Mouse (Mus musculus): ENCODE measurements at regions not wholly inside any gene's neighbourhood (a gene's known extent, or its start where the extent isn't known, plus 50 kb on each side); places are given as distances from the start of the nearest gene placed in this dataset.
"Not testable (repeated sequence)": the region's sequence is repeated elsewhere in the genome, so short reads cannot be mapped to it uniquely, and the experiment has no call there.

DNA sequence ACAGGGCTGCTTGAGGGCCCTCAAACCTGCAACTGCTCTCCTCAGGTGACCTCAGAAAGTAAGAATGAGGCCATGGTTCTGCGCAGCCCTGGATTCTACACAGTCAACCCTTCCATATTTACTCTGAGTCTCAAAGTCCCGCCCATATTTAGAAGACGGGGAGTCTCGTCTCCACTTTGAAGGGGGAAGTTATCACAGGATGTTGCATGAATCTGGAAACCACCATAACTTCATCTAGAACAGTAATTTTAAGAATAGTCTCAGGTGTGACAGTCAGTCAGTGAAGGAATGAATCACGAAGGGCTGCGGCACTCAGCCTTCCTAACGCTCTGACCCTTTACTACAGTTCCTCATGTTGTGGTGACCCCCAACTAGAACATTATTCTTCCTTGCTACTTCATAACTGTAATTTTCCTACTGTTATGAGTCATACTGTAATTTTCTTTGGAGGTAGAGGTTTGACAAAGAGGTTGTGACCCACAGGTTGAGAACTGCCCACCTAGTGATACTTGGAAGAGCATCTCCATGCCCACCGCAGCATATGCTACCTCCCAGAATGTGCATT is 122.9 kb upstream of the Rybp start:
- no peak overlapping the region for H3K4me2 ChIP-seq (replicated peaks; ENCODE audit: low read depth)
- TF ChIP-seq CTCF (IDR thresholded peaks at IDR 0.05; ENCODE audit: low read depth), result no peak
- H3K27ac ChIP-seq (ENCODE audit: low read depth, low read length), result no peak overlapping the region
- H3K4me1 ChIP-seq (replicated peaks; ENCODE audit: control insufficient read depth, insufficient read depth, low read length), result no peaks in the 10 kb centered on the region
- no peaks in the 10 kb centered on the region for H3K9me3 ChIP-seq (ENCODE audit: control insufficient read depth)
- H3K4me3 ChIP-seq (ENCODE audit: low read depth, low read length), result no peak overlapping the region
- no peaks in the 10 kb centered on the region for H3K27me3 ChIP-seq (replicated peaks; ENCODE audit: control insufficient read depth, insufficient read depth, low read length)
- ATAC-seq, result no peak
- WGBS, result 93% methylated on average over 8 of the region's 8 CpGs
- no peak overlapping the region for H3K9ac ChIP-seq (ENCODE audit: low read depth, low read length)
- no peaks in the 10 kb centered on the region for H3K36me3 ChIP-seq (ENCODE audit: control insufficient read depth, insufficient read depth)

DNA sequence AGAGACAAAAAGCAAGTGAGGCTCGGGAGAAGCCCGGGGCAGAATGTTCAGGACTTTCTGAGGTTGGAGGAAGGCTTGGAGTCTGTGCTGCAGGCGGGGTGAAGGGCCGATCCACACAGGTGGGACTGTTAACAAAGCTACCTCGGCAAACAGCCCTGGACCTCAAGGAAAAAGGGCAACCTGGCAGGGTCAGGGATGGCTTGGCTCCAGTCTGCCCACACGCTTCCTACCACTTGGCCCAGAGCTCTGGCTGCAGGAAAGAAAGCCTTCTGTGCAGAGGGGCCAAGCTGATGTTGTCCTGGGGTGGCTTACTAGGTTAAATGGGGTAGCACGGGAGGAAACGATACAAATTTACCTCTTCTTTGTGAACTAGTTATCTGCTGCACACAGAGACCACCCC is 121.5 kb upstream of the Rybp start:
- 77% methylated on average over 8 of the region's 8 CpGs for WGBS
- H3K9ac ChIP-seq (ENCODE audit: low read depth, low read length), result no peak overlapping the region
- ATAC-seq, result no peak
- H3K36me3 ChIP-seq (ENCODE audit: control insufficient read depth, insufficient read depth), result no peaks in the 10 kb centered on the region
- no peak overlapping the region for H3K4me3 ChIP-seq (ENCODE audit: low read depth, low read length)
- no peaks in the 10 kb centered on the region for H3K27me3 ChIP-seq (replicated peaks; ENCODE audit: control insufficient read depth, insufficient read depth, low read length)
- H3K4me2 ChIP-seq (replicated peaks; ENCODE audit: low read depth), result no peak overlapping the region
- no peak overlapping the region for H3K27ac ChIP-seq (ENCODE audit: low read depth, low read length)
- TF ChIP-seq CTCF (IDR thresholded peaks at IDR 0.05; ENCODE audit: low read depth), result no peak
- H3K9me3 ChIP-seq (ENCODE audit: control insufficient read depth), result no peaks in the 10 kb centered on the region
- no peaks in the 10 kb centered on the region for H3K4me1 ChIP-seq (replicated peaks; ENCODE audit: control insufficient read depth, insufficient read depth, low read length)

DNA sequence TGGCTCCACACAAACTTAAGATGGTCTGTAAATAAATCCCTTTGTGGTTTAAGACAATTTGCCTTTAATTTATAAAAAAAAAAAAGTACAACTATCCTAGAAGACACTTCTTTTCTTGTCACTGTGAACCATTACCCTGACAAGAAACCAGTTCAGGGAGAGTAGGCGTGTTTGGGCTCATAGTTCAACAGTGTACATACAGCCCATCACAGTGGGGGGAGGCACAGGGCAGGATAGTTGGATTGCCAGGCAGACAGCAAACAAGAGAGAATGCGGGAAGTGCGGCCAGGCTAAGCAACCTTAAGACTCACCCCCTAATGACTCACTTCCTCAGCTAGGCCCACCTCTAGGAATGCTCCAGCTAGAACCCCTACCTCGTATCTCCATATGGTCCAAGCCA is 119.2 kb upstream of the Rybp start:
- no peak for TF ChIP-seq CTCF (IDR thresholded peaks at IDR 0.05; ENCODE audit: low read depth)
- H3K36me3 ChIP-seq (ENCODE audit: control insufficient read depth, insufficient read depth), result no peaks in the 10 kb centered on the region
- no peak overlapping the region for H3K27ac ChIP-seq (ENCODE audit: low read depth, low read length)
- no peak overlapping the region for H3K4me3 ChIP-seq (ENCODE audit: low read depth, low read length)
- H3K4me2 ChIP-seq (replicated peaks; ENCODE audit: low read depth), result no peak overlapping the region
- WGBS, result 55% methylated on average over 4 of the region's 4 CpGs
- no peak overlapping the region for H3K9ac ChIP-seq (ENCODE audit: low read depth, low read length)
- ATAC-seq, result no peak
- H3K4me1 ChIP-seq (replicated peaks; ENCODE audit: control insufficient read depth, insufficient read depth, low read length), result no peaks in the 10 kb centered on the region
- H3K27me3 ChIP-seq (replicated peaks; ENCODE audit: control insufficient read depth, insufficient read depth, low read length), result no peaks in the 10 kb centered on the region
- 0 out of 2 replicates have a peak, but pooled peaks cover 1% of the 10 kb centered on the region for H3K9me3 ChIP-seq (ENCODE audit: control insufficient read depth)

DNA sequence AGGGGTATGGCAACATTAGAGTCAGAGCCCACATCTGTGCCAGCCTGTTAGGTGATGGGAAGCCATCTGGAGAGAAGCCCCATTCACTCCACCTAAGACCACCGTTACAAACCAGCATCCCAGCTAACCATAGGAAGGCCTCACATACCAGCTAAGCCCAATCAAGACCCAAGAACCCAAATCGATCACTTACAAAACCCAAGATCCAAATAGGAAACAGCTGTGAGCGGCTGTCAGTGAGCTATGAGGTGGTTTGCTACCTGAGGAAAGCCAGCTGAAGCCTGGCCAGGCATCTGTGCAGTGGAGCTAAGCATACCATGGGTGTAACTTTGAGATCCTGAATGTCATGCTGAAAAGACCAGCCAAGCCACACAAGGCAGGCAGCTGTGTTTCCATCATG is 116.9 kb upstream of the Rybp start:
- Histone ChIP-seq H3K9ac (ENCODE audit: low read depth, low read length) (no peak overlapping the region), H3K4me2 (replicated peaks; ENCODE audit: low read depth) (no peak overlapping the region), H3K9me3 (ENCODE audit: control insufficient read depth) (0 out of 2 replicates have a peak, but pooled peaks cover 2% of the 10 kb centered on the region), H3K36me3 (ENCODE audit: control insufficient read depth, insufficient read depth) (no peaks in the 10 kb centered on the region), H3K27ac (ENCODE audit: low read depth, low read length) (no peak overlapping the region), H3K4me3 (ENCODE audit: low read depth, low read length) (no peak overlapping the region), H3K27me3 (replicated peaks; ENCODE audit: control insufficient read depth, insufficient read depth, low read length) (no peaks in the 10 kb centered on the region), H3K4me1 (replicated peaks; ENCODE audit: control insufficient read depth, insufficient read depth, low read length) (no peaks in the 10 kb centered on the region)
- no peak for ATAC-seq
- TF ChIP-seq CTCF (IDR thresholded peaks at IDR 0.05; ENCODE audit: low read depth), result no peak
- 82% methylated on average over 3 of the region's 3 CpGs for WGBS

DNA sequence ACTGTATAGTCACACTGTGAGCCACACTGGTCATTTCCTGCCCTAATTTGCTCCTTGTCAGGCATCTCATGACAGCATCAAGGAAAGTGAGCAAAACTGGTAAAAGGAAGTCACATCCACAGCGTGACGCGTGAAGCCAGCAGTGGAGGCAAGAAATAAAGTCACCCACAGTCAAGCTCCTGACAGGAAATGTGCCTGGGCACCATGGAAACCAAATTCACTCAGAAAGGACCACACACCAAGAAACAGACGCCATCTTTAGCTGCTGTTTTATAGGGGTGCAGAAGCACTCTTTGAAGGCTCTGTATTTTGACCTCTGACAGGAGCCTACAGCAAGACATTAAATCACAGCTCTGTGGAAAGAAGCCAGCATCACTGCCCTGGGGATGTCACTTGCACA is 115.4 kb upstream of the Rybp start:
- Histone ChIP-seq H3K27ac (ENCODE audit: low read depth, low read length) (no peak overlapping the region), H3K4me3 (ENCODE audit: low read depth, low read length) (no peak overlapping the region), H3K9me3 (ENCODE audit: control insufficient read depth) (0 out of 2 replicates have a peak, but pooled peaks cover 2% of the 10 kb centered on the region), H3K4me1 (replicated peaks; ENCODE audit: control insufficient read depth, insufficient read depth, low read length) (no peaks in the 10 kb centered on the region), H3K4me2 (replicated peaks; ENCODE audit: low read depth) (no peak overlapping the region), H3K27me3 (replicated peaks; ENCODE audit: control insufficient read depth, insufficient read depth, low read length) (no peaks in the 10 kb centered on the region), H3K36me3 (ENCODE audit: control insufficient read depth, insufficient read depth) (no peaks in the 10 kb centered on the region), H3K9ac (ENCODE audit: low read depth, low read length) (no peak overlapping the region)
- no peak for TF ChIP-seq CTCF (IDR thresholded peaks at IDR 0.05; ENCODE audit: low read depth)
- no peak for ATAC-seq
- WGBS, result 70% methylated on average over 4 of the region's 4 CpGs

DNA sequence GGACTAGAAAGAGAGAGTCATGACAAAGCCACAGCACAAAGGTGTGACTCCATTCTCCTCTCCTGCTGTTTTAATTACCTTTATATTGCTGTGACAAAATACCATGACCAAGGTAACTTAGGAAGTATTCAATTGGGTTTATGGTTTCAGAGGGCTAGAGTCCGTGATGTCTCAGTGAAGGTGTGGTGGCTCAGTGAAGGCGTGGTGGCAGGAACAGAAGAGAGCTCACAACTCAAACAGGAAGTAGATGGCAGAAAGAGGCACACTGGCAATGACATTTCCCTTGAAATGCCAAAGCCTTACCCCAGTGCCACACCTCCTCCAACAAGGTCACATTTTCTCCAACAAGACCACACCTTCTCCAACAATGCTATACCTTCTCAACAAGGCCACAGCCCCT is 114.4 kb upstream of the Rybp start:
- no peak for TF ChIP-seq CTCF (IDR thresholded peaks at IDR 0.05; ENCODE audit: low read depth)
- ATAC-seq, result peak; percentile 86
- Histone ChIP-seq H3K4me1 (replicated peaks; ENCODE audit: control insufficient read depth, insufficient read depth, low read length) (no peaks in the 10 kb centered on the region), H3K27me3 (replicated peaks; ENCODE audit: control insufficient read depth, insufficient read depth, low read length) (no peaks in the 10 kb centered on the region), H3K9me3 (ENCODE audit: control insufficient read depth) (0 out of 2 replicates have a peak, but pooled peaks cover 2% of the 10 kb centered on the region), H3K27ac (ENCODE audit: low read depth, low read length) (no peak overlapping the region), H3K4me3 (ENCODE audit: low read depth, low read length) (no peak overlapping the region), H3K9ac (ENCODE audit: low read depth, low read length) (no peak overlapping the region), H3K36me3 (ENCODE audit: control insufficient read depth, insufficient read depth) (no peaks in the 10 kb centered on the region), H3K4me2 (replicated peaks; ENCODE audit: low read depth) (no peak overlapping the region)
- 62% methylated on average over 2 of the region's 2 CpGs for WGBS

DNA sequence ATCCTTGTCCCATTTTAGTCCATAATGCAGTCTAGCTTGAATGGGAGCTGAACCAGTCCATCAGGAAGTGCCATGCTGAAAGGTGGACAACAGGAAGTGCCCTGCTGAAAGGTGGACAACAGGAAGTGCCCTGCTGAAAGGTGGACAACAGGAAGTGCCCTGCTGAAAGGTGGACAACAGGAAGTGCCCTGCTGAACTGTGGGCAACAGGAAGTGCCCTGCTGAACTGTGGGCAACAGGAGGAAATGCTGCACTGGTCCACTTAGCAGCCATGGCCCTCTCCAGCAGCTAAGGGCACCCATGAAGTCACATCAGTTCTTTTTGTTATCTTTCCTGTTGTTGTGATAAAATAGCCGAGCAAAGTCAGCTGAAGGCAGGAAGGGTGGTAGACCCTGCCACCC is 112.1 kb upstream of the Rybp start:
- not testable (repeated sequence) for H3K9me3 ChIP-seq (ENCODE audit: control insufficient read depth); H3K4me3 ChIP-seq (ENCODE audit: low read depth, low read length); H3K9ac ChIP-seq (ENCODE audit: low read depth, low read length); H3K4me1 ChIP-seq (replicated peaks; ENCODE audit: control insufficient read depth, insufficient read depth, low read length); H3K27ac ChIP-seq (ENCODE audit: low read depth, low read length); H3K36me3 ChIP-seq (ENCODE audit: control insufficient read depth, insufficient read depth); H3K27me3 ChIP-seq (replicated peaks; ENCODE audit: control insufficient read depth, insufficient read depth, low read length); ATAC-seq; H3K4me2 ChIP-seq (replicated peaks; ENCODE audit: low read depth)
- WGBS, result 64% methylated on average over 1 of the region's 1 CpGs
